Mouse (Mus musculus) CH12.LX (cell line): ENCODE data around the gene Cstad. TPM values are rescaled to one million over a fixed set of nuclear protein-coding genes. Genes with fewer than 3 reads are reported as not detected.

Experiments used
- DNase-seq: peaks from one replicate; pipeline ENCODE4 v3.0.0-alpha.2; 2013; ENCODE audit errors: extremely low read depth
- H3K27ac ChIP-seq: 2 replicates; pipeline ENCODE4 v1.5.1; 2012; ENCODE audit warnings: low read depth, mild to moderate bottlenecking, control low read depth, moderate library complexity; ENCODE audit not compliant: insufficient read depth
- H3K27me3 ChIP-seq: replicated peaks from 2 replicates; pipeline ENCODE3; 2012; ENCODE audit warnings: inconsistent platforms
- H3K36me3 ChIP-seq, 2 experiments: replicated peaks in 1 of 2; 2 replicates each; pipeline versions ENCODE3 to v1.6.1; 2012; ENCODE audit warnings: inconsistent platforms in 1 of 2, low read length in 1 of 2, mild to moderate bottlenecking in 1 of 2, mixed read lengths in 1 of 2, moderate library complexity in 1 of 2; ENCODE audit not compliant: control insufficient read depth in 1 of 2, insufficient read depth in 1 of 2
- H3K4me1 ChIP-seq, 2 experiments: 2 replicates each; pipeline ENCODE4 v1.6.1; 2012; ENCODE audit warnings: inconsistent platforms in 1 of 2, moderate library complexity in 1 of 2; ENCODE audit not compliant: insufficient read depth in 2 of 2, control insufficient read depth in 1 of 2
- H3K4me2 ChIP-seq: 2 replicates; pipeline ENCODE4 v1.6.1; 2012; ENCODE audit warnings: low read depth, mild to moderate bottlenecking, control low read depth; ENCODE audit not compliant: poor library complexity, insufficient read depth, severe bottlenecking
- H3K4me3 ChIP-seq, 3 experiments: fragments of 150-350 bp in 1 of 3; sonication (generic) in 1 of 3; replicated peaks in 1 of 3; 2 replicates each; pipeline versions ENCODE3 to v1.5.1; 2011 to 2012; ENCODE audit warnings: low read depth in 2 of 3, low read length in 2 of 3, mild to moderate bottlenecking in 2 of 3, moderate library complexity in 2 of 3, control low read depth in 1 of 3, improper control_type of control experiment in 1 of 3, inconsistent platforms in 1 of 3, mixed read lengths in 1 of 3; ENCODE audit not compliant: poor library complexity in 1 of 3
- H3K79me2 ChIP-seq: replicated peaks from 2 replicates; pipeline ENCODE4 v1.6.1; 2012; ENCODE audit warnings: mild to moderate bottlenecking, moderate library complexity; ENCODE audit not compliant: control insufficient read depth, poor library complexity, insufficient read depth, severe bottlenecking; ENCODE audit errors: extremely low read depth
- H3K9ac ChIP-seq: 2 replicates; pipeline ENCODE4 v1.6.1; 2012; ENCODE audit warnings: low read depth, mild to moderate bottlenecking, control low read depth, moderate library complexity; ENCODE audit not compliant: insufficient read depth
- H3K9me3 ChIP-seq: replicated peaks from 2 replicates; pipeline ENCODE3; 2012; ENCODE audit warnings: low read length, inconsistent platforms, mixed read lengths
- BHLHE40 ChIP-seq: IDR thresholded peaks from 2 replicates; pipeline ENCODE4 v1.6.1; 2011; ENCODE audit warnings: mild to moderate bottlenecking, low read depth, low read length, improper control_type of control experiment
- CHD1 ChIP-seq: IDR thresholded peaks from 2 replicates; pipeline ENCODE4 v1.6.1; 2012; ENCODE audit warnings: low read depth, low read length, improper control_type of control experiment, inconsistent platforms
- CHD2 ChIP-seq: IDR thresholded peaks from 2 replicates; pipeline ENCODE4 v1.6.1; 2011; ENCODE audit warnings: low read length, improper control_type of control experiment
- E2F4 ChIP-seq: IDR thresholded peaks from 2 replicates; pipeline ENCODE4 v1.6.1; 2011; ENCODE audit warnings: low read depth, low read length, improper control_type of control experiment; ENCODE audit not compliant: insufficient replicate concordance
- ELF1 ChIP-seq: IDR thresholded peaks from 2 replicates; pipeline ENCODE4 v1.6.1; 2014; ENCODE audit warnings: low read depth, mild to moderate bottlenecking, inconsistent platforms, low read length, improper control_type of control experiment
- EP300 ChIP-seq: IDR thresholded peaks from 2 replicates; pipeline ENCODE4 v1.6.1; 2011; ENCODE audit warnings: low read length, improper control_type of control experiment
- ETS1 ChIP-seq: conservative IDR thresholded peaks from 2 replicates; pipeline ENCODE4 v1.6.1; 2012; ENCODE audit warnings: low read depth, mild to moderate bottlenecking, inconsistent platforms, low read length, improper control_type of control experiment, moderate library complexity
- HCFC1 ChIP-seq: IDR thresholded peaks from 2 replicates; pipeline ENCODE4 v1.6.1; 2012; ENCODE audit warnings: low read depth, mild to moderate bottlenecking, inconsistent platforms, low read length, improper control_type of control experiment
- IRF4 ChIP-seq: IDR thresholded peaks from 2 replicates; pipeline ENCODE4 v1.6.1; 2014; ENCODE audit warnings: low read depth, mild to moderate bottlenecking, inconsistent platforms, low read length, improper control_type of control experiment
- KAT2A ChIP-seq: IDR thresholded peaks from 2 replicates; pipeline ENCODE4 v1.6.1; 2012; ENCODE audit warnings: low read length, improper control_type of control experiment, inconsistent platforms; ENCODE audit not compliant: insufficient replicate concordance
- MAX ChIP-seq: IDR thresholded peaks from 2 replicates; pipeline ENCODE4 v1.6.1; 2011; ENCODE audit warnings: low read length, improper control_type of control experiment
- MAZ ChIP-seq: IDR thresholded peaks from 2 replicates; pipeline ENCODE4 v1.6.1; 2012; ENCODE audit warnings: low read depth, mild to moderate bottlenecking, inconsistent platforms, low read length, improper control_type of control experiment, moderate library complexity
- MEF2A ChIP-seq: IDR thresholded peaks from 2 replicates; pipeline ENCODE4 v1.6.1; 2014; ENCODE audit warnings: low read depth, mild to moderate bottlenecking, inconsistent platforms, low read length, improper control_type of control experiment, borderline replicate concordance
- MXI1 ChIP-seq: IDR thresholded peaks from 2 replicates; pipeline ENCODE4 v1.6.1; 2011; ENCODE audit warnings: mild to moderate bottlenecking, low read depth, low read length, improper control_type of control experiment
- NELFE ChIP-seq: IDR thresholded peaks from 2 replicates; pipeline ENCODE4 v1.6.1; 2011; ENCODE audit warnings: low read depth, low read length, improper control_type of control experiment
- NRF1 ChIP-seq: IDR thresholded peaks from 2 replicates; pipeline ENCODE4 v1.6.1; 2014; ENCODE audit warnings: low read depth, mild to moderate bottlenecking, inconsistent platforms, low read length, improper control_type of control experiment, moderate library complexity
- PAX5 ChIP-seq: IDR thresholded peaks from 2 replicates; pipeline ENCODE4 v1.6.1; 2012; ENCODE audit warnings: low read length, inconsistent platforms, mixed read lengths
- POLR2A ChIP-seq: IDR thresholded peaks from 2 replicates; pipeline ENCODE4 v1.6.1; 2011; ENCODE audit warnings: low read depth, mild to moderate bottlenecking, improper control_type of control experiment, low read length
- POLR2AphosphoS2 ChIP-seq: IDR thresholded peaks from 2 replicates; pipeline ENCODE4 v1.6.1; 2011; ENCODE audit warnings: low read depth, low read length, improper control_type of control experiment
- RAD21 ChIP-seq: IDR thresholded peaks from 2 replicates; pipeline ENCODE4 v1.6.1; 2011; ENCODE audit warnings: low read depth, mild to moderate bottlenecking, low read length, improper control_type of control experiment, moderate library complexity
- RCOR1 ChIP-seq: conservative IDR thresholded peaks from 2 replicates; pipeline ENCODE4 v1.6.1; 2012; ENCODE audit warnings: low read depth, mild to moderate bottlenecking, inconsistent platforms, low read length, improper control_type of control experiment
- SIN3A ChIP-seq: IDR thresholded peaks from 2 replicates; pipeline ENCODE4 v1.6.1; 2012; ENCODE audit warnings: low read length, improper control_type of control experiment, inconsistent platforms
- SMC3 ChIP-seq: IDR thresholded peaks from 2 replicates; pipeline ENCODE4 v1.6.1; 2011; ENCODE audit warnings: low read depth, low read length, improper control_type of control experiment
- TCF12 ChIP-seq: IDR thresholded peaks from 2 replicates; pipeline ENCODE4 v1.6.1; 2014; ENCODE audit warnings: low read depth, mild to moderate bottlenecking, inconsistent platforms, low read length, improper control_type of control experiment
- USF1 ChIP-seq: IDR thresholded peaks from 2 replicates; pipeline ENCODE4 v1.6.1; 2014; ENCODE audit warnings: low read depth, mild to moderate bottlenecking, inconsistent platforms, low read length, improper control_type of control experiment
- ZMIZ1 ChIP-seq: IDR thresholded peaks from 2 replicates; pipeline ENCODE4 v1.6.1; 2012; ENCODE audit warnings: low read depth, mild to moderate bottlenecking, inconsistent platforms, low read length, improper control_type of control experiment
- dilution Hi-C: fragments of 300-500 bp; cut with MboI; formaldehyde crosslinking; loops from 2 replicates; pipeline ENCODE4 v1.14.3; 2020; ENCODE audit warnings: low sequenced_read_pairs; ENCODE audit not compliant: extremely low pct_unique_long_range_greater_than_20kb, extremely low pct_ligation_motif_present
- in situ Hi-C: fragments of 300-500 bp; cut with MboI; formaldehyde crosslinking; loops from 3 replicates; pipeline ENCODE4 v1.14.3; 2019; ENCODE audit warnings: low sequenced_read_pairs, low pct_ligation_motif_present, low pct_unique_long_range_greater_than_20kb, mixed read lengths
- polyA plus RNA-seq: library from polyadenylated mRNA; unstranded; fragments of >175 nt; gene quantifications from 2 replicates; pipeline ENCODE4 v1.2.1, GENCODE M21; 2012; ENCODE audit warnings: low read depth; ENCODE audit not compliant: insufficient read length
- total RNA-seq, 2 experiments: library from RNA; depleted of rRNA; stranded (reverse); fragments of 300-350 nt in 1 of 2; fragments of >200 nt in 1 of 2; gene quantifications; 2 replicates each; pipeline ENCODE4 v1.2.3; 2012 to 2014

Cstad gene
- total and polyA plus RNA-seq, 3 experiments, result 0.29 to 0.51 TPM; not detected in 1

GRCm38 (mm10) chr2:30658480-30658843 lies 63.6 kb downstream of the Cstad start:
- Histone ChIP-seq H3K4me1 (peaks cover 21 to 48% of the 10 kb centered on the region in 2 experiments), H3K4me2 (peak overlapping the region; percentile 35), H3K79me2 (no peaks in the 10 kb centered on the region), H3K27me3 (no peaks in the 10 kb centered on the region), H3K36me3 (no peaks in the 10 kb centered on the region), H3K9me3 (peaks cover 2% of the 10 kb centered on the region), H3K4me3 (peak overlapping the region; percentile 28 to 56 (median 54)), H3K27ac (peak overlapping the region; percentile 26), H3K9ac (peak overlapping the region; percentile 89)
- TF ChIP-seq POLR2AphosphoS2 (0 out of 2 replicates have a peak, but pooled peaks have one; percentile 33), IRF4 (peak; percentile 72), MAX (peak; percentile 75), NELFE (peak; percentile 89), RCOR1 (peak; percentile 73), MXI1 (peak; percentile 100), KAT2A (0 out of 2 replicates have a peak, but pooled peaks have one; percentile 50), ZMIZ1 (peak; percentile 87), E2F4 (no peak), POLR2A (peak; percentile 79), NRF1 (peak; percentile 99), RAD21 (no peak; the same call in 1 of the 2 replicates), MAZ (peak; percentile 35; the same call in 1 of the 2 replicates), MEF2A (peak; percentile 98), CHD2 (peak; percentile 94), BHLHE40 (peak; percentile 83), SMC3 (no peak), HCFC1 (peak; percentile 46), CHD1 (no peak), USF1 (peak; percentile 53), PAX5 (no peak), SIN3A (peak; percentile 91), EP300 (0 out of 2 replicates have a peak, but pooled peaks have one; percentile 36), TCF12 (peak; percentile 84), ELF1 (peak; percentile 95), ETS1 (peak; percentile 30; the same call in 1 of the 2 replicates)
- in situ Hi-C loops, result no loop called here
- dilution Hi-C loops, result no loop called here
- DNase-seq, result peak; percentile 98

Other genes with a start within 250 kb of the Cstad start
- gene Sh3glb2, start 235.7 kb upstream of the Cstad start, total RNA-seq (2012; rRNA removed), result 42.6 and 47.8 TPM in 2 replicates
- 27.2 and 34.0 TPM in 2 replicates for gene Sh3glb2, start 235.7 kb upstream of the Cstad start, total RNA-seq (2014; rRNA removed)
- 38.9 and 39.3 TPM in 2 replicates for gene Sh3glb2, start 235.7 kb upstream of the Cstad start, polyA plus RNA-seq
- 11.2 and 15.0 TPM in 2 replicates for gene Miga2, start 230.8 kb upstream of the Cstad start, total RNA-seq (2012; rRNA removed)
- 9.1 and 9.2 TPM in 2 replicates for gene Miga2, start 230.8 kb upstream of the Cstad start, total RNA-seq (2014; rRNA removed)
- 7.4 and 9.4 TPM in 2 replicates for gene Miga2, start 230.8 kb upstream of the Cstad start, polyA plus RNA-seq
- gene Dolpp1, start 202.8 kb upstream of the Cstad start, total RNA-seq (2012; rRNA removed), result 19.2 and 22.8 TPM in 2 replicates
- gene Dolpp1, start 202.8 kb upstream of the Cstad start, total RNA-seq (2014; rRNA removed), result 15.0 and 22.3 TPM in 2 replicates
- gene Dolpp1, start 202.8 kb upstream of the Cstad start, polyA plus RNA-seq, result 17.9 and 19.1 TPM in 2 replicates
- gene Crat, start 179.2 kb upstream of the Cstad start, total RNA-seq (2012; rRNA removed), result 3.6 and 4.5 TPM in 2 replicates
- 1.3 and 1.7 TPM in 2 replicates for gene Crat, start 179.2 kb upstream of the Cstad start, total RNA-seq (2014; rRNA removed)
- gene Crat, start 179.2 kb upstream of the Cstad start, polyA plus RNA-seq, result 2.8 and 4.2 TPM in 2 replicates
- 111 and 120 TPM in 2 replicates for gene Ptpa, start 179.0 kb upstream of the Cstad start, total RNA-seq (2012; rRNA removed)
- gene Ptpa, start 179.0 kb upstream of the Cstad start, total RNA-seq (2014; rRNA removed), result 117 and 122 TPM in 2 replicates
- 190 and 194 TPM in 2 replicates for gene Ptpa, start 179.0 kb upstream of the Cstad start, polyA plus RNA-seq
- gene Ier5l, start 120.8 kb upstream of the Cstad start, total RNA-seq (2012; rRNA removed), result 0.98 and 1.1 TPM in 2 replicates
- gene Ier5l, start 120.8 kb upstream of the Cstad start, total RNA-seq (2014; rRNA removed), result 0.22 and 0.51 TPM in 2 replicates
- 0.31 and 0.33 TPM in 2 replicates for gene Ier5l, start 120.8 kb upstream of the Cstad start, polyA plus RNA-seq
- not detected in 2 replicates for gene 1700001O22Rik, start 208.6 kb downstream of the Cstad start, total RNA-seq (2012; rRNA removed)
- not detected in 2 replicates for gene 1700001O22Rik, start 208.6 kb downstream of the Cstad start, total RNA-seq (2014; rRNA removed)
- not detected in 2 replicates for gene 1700001O22Rik, start 208.6 kb downstream of the Cstad start, polyA plus RNA-seq
- gene Ntmt1, start 212.8 kb downstream of the Cstad start, total RNA-seq (2012; rRNA removed), result 66.1 and 71.4 TPM in 2 replicates
- gene Ntmt1, start 212.8 kb downstream of the Cstad start, total RNA-seq (2014; rRNA removed), result 50.4 and 51.4 TPM in 2 replicates
- 43.3 and 47.9 TPM in 2 replicates for gene Ntmt1, start 212.8 kb downstream of the Cstad start, polyA plus RNA-seq
- 23.7 and 31.4 TPM in 2 replicates for gene Asb6, start 235.3 kb downstream of the Cstad start, total RNA-seq (2012; rRNA removed)
- gene Asb6, start 235.3 kb downstream of the Cstad start, total RNA-seq (2014; rRNA removed), result 21.9 and 22.6 TPM in 2 replicates
- 30.0 and 31.1 TPM in 2 replicates for gene Asb6, start 235.3 kb downstream of the Cstad start, polyA plus RNA-seq
- not detected in 2 replicates for gene Prrx2, start 239.9 kb downstream of the Cstad start, total RNA-seq (2012; rRNA removed)
- not detected in 2 replicates for gene Prrx2, start 239.9 kb downstream of the Cstad start, total RNA-seq (2014; rRNA removed)
- not detected in 2 replicates for gene Prrx2, start 239.9 kb downstream of the Cstad start, polyA plus RNA-seq